Mouse (Mus musculus): Measurements from ENCODE around the gene Cpm. TPM values are rescaled to one million over a fixed set of nuclear protein-coding genes. Genes with fewer than 3 reads are reported as not detected.
"Not testable (repeated sequence)": the region's sequence is repeated elsewhere in the genome, so short reads cannot be mapped to it uniquely, and the experiment has no call there.

The Cpm gene
- polyA plus RNA-seq, 1 experiment from 2014 or later, result 23.5 TPM

DNA sequence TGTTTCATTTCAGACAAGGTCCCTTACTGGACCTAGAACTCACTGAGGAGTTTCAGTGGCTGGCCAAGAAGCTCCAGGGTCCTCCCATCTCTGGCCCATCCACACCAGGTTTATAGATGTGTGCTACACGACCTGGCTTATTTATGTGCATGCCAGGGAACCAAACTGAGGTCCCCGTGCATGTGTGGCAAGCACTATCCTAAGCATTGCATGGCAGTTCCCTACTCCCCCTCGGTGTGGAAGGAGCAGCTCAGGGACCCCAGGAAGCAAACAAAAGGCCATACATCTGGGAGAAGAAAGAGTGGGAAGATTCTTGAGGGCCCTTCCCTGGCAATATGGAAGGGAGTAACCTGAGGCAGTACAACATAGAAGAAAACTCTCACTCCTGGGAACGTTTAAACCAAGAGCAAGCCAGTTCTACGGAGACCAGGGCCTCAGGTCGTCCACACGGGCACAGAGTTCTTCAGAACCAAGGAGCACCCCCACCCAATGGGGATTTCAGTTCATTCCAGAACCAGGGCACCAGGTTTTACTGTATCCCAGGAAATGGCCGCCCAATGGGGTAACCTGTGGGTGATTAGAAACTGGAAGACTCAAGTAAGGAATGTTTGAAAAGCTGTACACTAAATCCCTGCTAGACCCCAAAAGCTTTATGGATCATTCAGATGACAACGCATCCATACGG, 30.9 kb upstream of the Cpm start:
- Histone ChIP-seq H3K9ac (no peak overlapping the region), H3K9me3 (ENCODE audit: low read depth, low read length) (no peaks in the 10 kb centered on the region), H3K4me3 (ENCODE audit: low read depth, low read length) (no peak overlapping the region), H3K27me3 (ENCODE audit: insufficient read depth, low read length) (no peaks in the 10 kb centered on the region), H3K27ac (ENCODE audit: low read depth) (no peak overlapping the region), H3K36me3 (ENCODE audit: insufficient read depth) (no peaks in the 10 kb centered on the region), H3K4me2 (no peak overlapping the region), H3K4me1 (ENCODE audit: insufficient read depth) (no peaks in the 10 kb centered on the region)
- ATAC-seq (ENCODE audit: insufficient read depth), result no peak
- WGBS, result 82% methylated on average over 10 of the region's 10 CpGs
- DNase-seq, result no peak
- TF ChIP-seq CTCF (IDR thresholded peaks at IDR 0.05; ENCODE audit: low read depth), result no peak

DNA sequence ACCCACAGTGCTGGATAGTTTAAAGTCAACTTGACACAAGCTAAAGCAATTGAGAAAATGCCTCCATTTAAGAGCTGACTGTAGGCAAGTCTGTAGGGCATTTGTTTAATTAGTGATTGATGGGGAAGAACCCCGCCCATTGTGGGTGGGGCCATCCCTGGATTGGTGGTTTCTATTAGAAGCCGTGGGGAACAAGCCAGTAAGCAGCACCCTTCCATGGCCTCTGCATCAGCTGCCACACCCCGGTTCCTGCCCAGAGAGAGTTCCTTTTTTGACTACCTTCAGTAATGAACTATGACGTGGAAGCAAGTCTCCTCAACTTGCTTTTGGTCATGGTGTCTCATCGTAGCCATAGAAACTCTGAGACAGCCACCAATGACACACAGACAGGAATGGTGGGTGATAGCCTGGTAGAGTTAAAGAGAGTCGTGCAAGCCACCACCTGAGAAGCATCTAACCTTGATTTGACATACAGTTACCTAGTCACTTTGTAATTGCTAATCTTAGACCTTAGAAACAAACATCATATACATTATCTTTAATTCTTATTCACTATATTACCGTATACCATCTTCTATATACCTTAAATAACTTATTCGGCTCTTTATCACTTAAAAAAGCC, 30.2 kb upstream of the Cpm start:
- not testable (repeated sequence) for H3K9ac ChIP-seq; DNase-seq; H3K27ac ChIP-seq (ENCODE audit: low read depth); ATAC-seq (ENCODE audit: insufficient read depth); H3K4me3 ChIP-seq (ENCODE audit: low read depth, low read length); H3K9me3 ChIP-seq (ENCODE audit: low read depth, low read length); H3K27me3 ChIP-seq (ENCODE audit: insufficient read depth, low read length); H3K36me3 ChIP-seq (ENCODE audit: insufficient read depth); H3K4me1 ChIP-seq (ENCODE audit: insufficient read depth); H3K4me2 ChIP-seq
- 84% methylated on average over 8 of the region's 8 CpGs for WGBS

GRCm38 (mm10) chr10:117601146-117602035, 27.9 kb upstream of the Cpm start:
- Histone ChIP-seq H3K27ac (ENCODE audit: low read depth) (no peak overlapping the region), H3K27me3 (ENCODE audit: insufficient read depth, low read length) (no peaks in the 10 kb centered on the region), H3K4me1 (ENCODE audit: insufficient read depth) (no peaks in the 10 kb centered on the region), H3K36me3 (ENCODE audit: insufficient read depth) (no peaks in the 10 kb centered on the region), H3K4me2 (no peak overlapping the region), H3K4me3 (ENCODE audit: low read depth, low read length) (no peak overlapping the region), H3K9me3 (ENCODE audit: low read depth, low read length) (no peaks in the 10 kb centered on the region), H3K9ac (no peak overlapping the region)
- no peak for DNase-seq
- TF ChIP-seq CTCF (IDR thresholded peaks at IDR 0.05; ENCODE audit: low read depth), result no peak
- WGBS, result 45% methylated on average over 8 of the region's 8 CpGs
- ATAC-seq (ENCODE audit: insufficient read depth), result no peak

GRCm38 (mm10) chr10:117602325-117603129, 26.8 kb upstream of the Cpm start:
- ATAC-seq (ENCODE audit: insufficient read depth) (no peak), DNase-seq (no peak)
- H3K4me2 ChIP-seq, result no peak overlapping the region
- no peaks in the 10 kb centered on the region for H3K36me3 ChIP-seq (ENCODE audit: insufficient read depth)
- no peak overlapping the region for H3K9ac ChIP-seq
- H3K27me3 ChIP-seq (ENCODE audit: insufficient read depth, low read length), result no peaks in the 10 kb centered on the region
- 76% methylated on average over 3 of the region's 3 CpGs for WGBS
- H3K27ac ChIP-seq (ENCODE audit: low read depth), result no peak overlapping the region
- no peak overlapping the region for H3K4me3 ChIP-seq (ENCODE audit: low read depth, low read length)
- no peaks in the 10 kb centered on the region for H3K9me3 ChIP-seq (ENCODE audit: low read depth, low read length)
- no peak for TF ChIP-seq CTCF (IDR thresholded peaks at IDR 0.05; ENCODE audit: low read depth)
- no peaks in the 10 kb centered on the region for H3K4me1 ChIP-seq (ENCODE audit: insufficient read depth)

DNA sequence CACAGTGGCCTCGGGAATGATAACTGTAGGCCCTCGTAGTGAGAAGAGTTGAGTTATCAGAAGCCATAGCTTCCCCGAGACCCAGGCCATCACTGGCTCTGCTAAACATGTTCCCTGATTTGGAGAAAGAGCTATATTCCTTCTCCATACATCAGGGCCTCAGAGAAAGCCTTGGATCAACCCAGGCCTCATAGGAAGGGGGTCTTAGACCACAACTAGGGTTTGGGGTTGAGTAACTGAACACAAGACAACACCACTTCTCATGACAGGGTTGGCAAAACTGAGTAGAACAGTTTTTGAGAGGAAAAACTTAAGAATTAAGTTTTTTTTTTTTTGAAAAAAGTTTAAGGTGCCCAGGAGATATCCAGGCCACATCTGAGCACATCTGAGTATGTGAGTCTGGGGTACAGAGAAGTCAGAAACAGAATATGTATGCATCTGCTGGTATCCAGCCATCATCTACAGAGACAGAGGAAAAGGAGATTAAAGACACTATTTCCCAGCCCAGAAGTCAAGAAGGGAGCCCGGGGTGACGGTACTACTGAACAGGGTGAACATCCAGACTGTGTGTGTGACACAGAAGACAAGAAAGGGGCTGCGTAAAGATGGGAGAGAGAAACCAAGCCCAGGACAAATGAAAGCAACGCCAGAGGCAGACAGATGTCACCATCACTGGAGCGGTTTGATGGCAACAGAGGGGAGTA, 26.0 kb upstream of the Cpm start:
- H3K4me3 ChIP-seq (ENCODE audit: low read depth, low read length), result no peak overlapping the region
- H3K9ac ChIP-seq, result no peak overlapping the region
- ATAC-seq (ENCODE audit: insufficient read depth) (no peak), DNase-seq (no peak)
- no peaks in the 10 kb centered on the region for H3K9me3 ChIP-seq (ENCODE audit: low read depth, low read length)
- H3K4me2 ChIP-seq, result no peak overlapping the region
- H3K4me1 ChIP-seq (ENCODE audit: insufficient read depth), result no peaks in the 10 kb centered on the region
- TF ChIP-seq CTCF (IDR thresholded peaks at IDR 0.05; ENCODE audit: low read depth), result no peak
- no peaks in the 10 kb centered on the region for H3K36me3 ChIP-seq (ENCODE audit: insufficient read depth)
- no peak overlapping the region for H3K27ac ChIP-seq (ENCODE audit: low read depth)
- 92% methylated on average over 8 of the region's 8 CpGs for WGBS
- no peaks in the 10 kb centered on the region for H3K27me3 ChIP-seq (ENCODE audit: insufficient read depth, low read length)

- DNase-seq (no peak), ATAC-seq (ENCODE audit: insufficient read depth) (no peak)
- H3K27ac ChIP-seq (ENCODE audit: low read depth), result no peak overlapping the region
- H3K4me1 ChIP-seq (ENCODE audit: insufficient read depth), result no peaks in the 10 kb centered on the region
- 86% methylated on average over 14 of the region's 14 CpGs for WGBS
- no peaks in the 10 kb centered on the region for H3K27me3 ChIP-seq (ENCODE audit: insufficient read depth, low read length)
- H3K36me3 ChIP-seq (ENCODE audit: insufficient read depth), result no peaks in the 10 kb centered on the region
- H3K4me2 ChIP-seq, result no peak overlapping the region
- TF ChIP-seq CTCF (IDR thresholded peaks at IDR 0.05; ENCODE audit: low read depth), result no peak
- H3K9me3 ChIP-seq (ENCODE audit: low read depth, low read length), result no peaks in the 10 kb centered on the region
- H3K4me3 ChIP-seq (ENCODE audit: low read depth, low read length), result no peak overlapping the region
- no peak overlapping the region for H3K9ac ChIP-seq
Observed at GRCm38 (mm10) chr10:117603834-117604623, 25.3 kb upstream of the Cpm start.
